Mouse (Mus musculus) adrenal gland, postnatal 25 days (tissue): Measurements from ENCODE around the gene Kcnh2. TPM values are rescaled to one million over a fixed set of nuclear protein-coding genes. Genes with fewer than 3 reads are reported as not detected.

Source experiments
- DNase-seq: peaks from one replicate; pipeline ENCODE4 v3.0.0; 2021; ENCODE audit warnings: mixed read lengths
- total RNA-seq: library from RNA; stranded (reverse); gene quantifications from 2 replicates; pipeline ENCODE4 v1.2.3, GENCODE M21; 2021

Gene Kcnh2
- total RNA-seq, 1 experiment from 2014 or later = 26.0 TPM

- DNase-seq = no peak
These were observed 31.5 kb downstream of the Kcnh2 start for GRCm38 (mm10) chr5:24319776-24320466.

- no peak for DNase-seq
These were observed 42.2 kb downstream of the Kcnh2 start for GRCm38 (mm10) chr5:24309223-24309622.

GRCm38 (mm10) chr5:24308621-24309020 is 42.8 kb downstream of the Kcnh2 start:
- DNase-seq = no peak

GRCm38 (mm10) chr5:24307118-24307777 is 44.2 kb downstream of the Kcnh2 start:
- no peak for DNase-seq

GRCm38 (mm10) chr5:24303199-24303598 is 48.2 kb downstream of the Kcnh2 start:
- peak; percentile 45 for DNase-seq

- DNase-seq = no peak
These were observed 51.4 kb downstream of the Kcnh2 start for GRCm38 (mm10) chr5:24299845-24300589.

- DNase-seq = peak; percentile 24
These were observed 59.5 kb downstream of the Kcnh2 start for GRCm38 (mm10) chr5:24291954-24292353.

- peak; percentile 43 for DNase-seq
These were observed 65.0 kb downstream of the Kcnh2 start for GRCm38 (mm10) chr5:24286221-24286970.

GRCm38 (mm10) chr5:24284145-24284544 is 67.3 kb downstream of the Kcnh2 start:
- no peak for DNase-seq

GRCm38 (mm10) chr5:24283181-24283580 is 68.2 kb downstream of the Kcnh2 start:
- DNase-seq = no peak

GRCm38 (mm10) chr5:24280523-24280922 is 70.9 kb downstream of the Kcnh2 start:
- no peak for DNase-seq

- no peak for DNase-seq
These were observed 71.9 kb downstream of the Kcnh2 start for GRCm38 (mm10) chr5:24279527-24279926.

GRCm38 (mm10) chr5:24278206-24278605 is 73.2 kb downstream of the Kcnh2 start:
- no peak for DNase-seq

GRCm38 (mm10) chr5:24273683-24274621 is 77.5 kb downstream of the Kcnh2 start:
- peak; percentile 51 for DNase-seq

- no peak for DNase-seq
These were observed 80.5 kb downstream of the Kcnh2 start for GRCm38 (mm10) chr5:24270941-24271340.

Other genes with a start within 250 kb of the Kcnh2 start
- gene Nupl2, start 186.6 kb downstream of the Kcnh2 start, total RNA-seq = 8.8 and 11.8 TPM in 2 replicates
- 8.3 and 8.7 TPM in 2 replicates for gene Nos3, start 13.2 kb upstream of the Kcnh2 start, total RNA-seq
- 0.27 and 1.2 TPM in 2 replicates for gene Atg9b, start 40.5 kb upstream of the Kcnh2 start, total RNA-seq
- gene Abcb8, start 42.1 kb upstream of the Kcnh2 start, total RNA-seq = 83.6 and 88.2 TPM in 2 replicates
- gene Asic3, start 61.8 kb upstream of the Kcnh2 start, total RNA-seq = 0.43 TPM in 1 of 2 replicates, not detected in the other
- gene Cdk5, start 71.9 kb upstream of the Kcnh2 start, total RNA-seq = 46.4 and 51.2 TPM in 2 replicates
- 50.5 and 59.1 TPM in 2 replicates for gene Slc4a2, start 72.2 kb upstream of the Kcnh2 start, total RNA-seq
- gene Fastk, start 93.7 kb upstream of the Kcnh2 start, total RNA-seq = 114 and 119 TPM in 2 replicates
- gene Tmub1, start 96.2 kb upstream of the Kcnh2 start, total RNA-seq = 12.5 and 16.8 TPM in 2 replicates
- 75.6 and 89.0 TPM in 2 replicates for gene Agap3, start 100.6 kb upstream of the Kcnh2 start, total RNA-seq
- gene Gbx1, start 175.6 kb upstream of the Kcnh2 start, total RNA-seq = not detected in 2 replicates
- 0.67 TPM in 1 of 2 replicates, not detected in the other for gene Asb10, start 189.4 kb upstream of the Kcnh2 start, total RNA-seq
- gene 4931409K22Rik, start 205.2 kb upstream of the Kcnh2 start, total RNA-seq = not detected in 2 replicates
- 74.1 and 76.8 TPM in 2 replicates for gene Abcf2, start 225.9 kb upstream of the Kcnh2 start, total RNA-seq
- 40.7 and 66.4 TPM in 2 replicates for gene Chpf2, start 235.1 kb upstream of the Kcnh2 start, total RNA-seq